Mouse (Mus musculus) embryonic fibroblast, embryonic 13.5 days (primary cell): ENCODE data around the gene Zc3h12c.

Experiments
- CTCF ChIP-seq: IDR thresholded peaks from 2 replicates; pipeline ENCODE4 v1.5.1; 2011; ENCODE audit warnings: mild to moderate bottlenecking, control low read depth, low read length, moderate library complexity, borderline replicate concordance; ENCODE audit not compliant: insufficient read depth
- POLR2A ChIP-seq: IDR thresholded peaks from 2 replicates; pipeline ENCODE4 v1.6.1; 2011; ENCODE audit warnings: low read depth, mild to moderate bottlenecking, control low read depth, low read length, moderate library complexity

DNA sequence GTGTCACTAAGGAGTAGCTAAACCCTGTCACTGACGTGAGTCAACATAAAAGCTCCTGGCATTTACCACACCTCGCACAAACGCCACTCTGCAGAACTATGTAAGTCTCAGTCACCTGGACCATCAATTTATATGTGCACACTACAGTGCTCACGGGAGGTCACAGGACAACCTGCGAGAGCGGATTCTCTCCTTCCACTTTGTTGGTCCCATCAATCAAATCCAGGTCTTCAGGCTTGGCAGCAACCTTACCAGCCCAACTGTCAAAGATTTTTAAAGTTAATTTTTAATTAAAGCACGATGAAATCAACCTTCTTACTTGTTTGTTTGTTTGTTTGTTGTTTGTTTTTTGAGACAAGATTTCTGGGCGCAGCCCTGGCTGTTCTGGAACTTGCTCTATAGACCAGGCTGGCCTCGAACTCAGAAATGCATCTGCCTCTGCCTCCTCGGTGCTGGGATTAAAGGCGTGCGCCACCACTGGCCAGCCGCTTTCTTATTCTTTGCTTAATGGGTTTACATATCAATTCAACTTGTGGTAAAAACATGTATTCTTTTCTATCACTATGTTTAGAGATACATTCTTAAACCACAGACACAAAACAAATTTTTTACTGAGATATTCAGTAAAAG lies 3.2 kb downstream of the Zc3h12c start:
- TF ChIP-seq CTCF (no peak), POLR2A (no peak)
